Mouse (Mus musculus): ENCODE measurements around the gene Slc5a7.

Gene Slc5a7

DNA sequence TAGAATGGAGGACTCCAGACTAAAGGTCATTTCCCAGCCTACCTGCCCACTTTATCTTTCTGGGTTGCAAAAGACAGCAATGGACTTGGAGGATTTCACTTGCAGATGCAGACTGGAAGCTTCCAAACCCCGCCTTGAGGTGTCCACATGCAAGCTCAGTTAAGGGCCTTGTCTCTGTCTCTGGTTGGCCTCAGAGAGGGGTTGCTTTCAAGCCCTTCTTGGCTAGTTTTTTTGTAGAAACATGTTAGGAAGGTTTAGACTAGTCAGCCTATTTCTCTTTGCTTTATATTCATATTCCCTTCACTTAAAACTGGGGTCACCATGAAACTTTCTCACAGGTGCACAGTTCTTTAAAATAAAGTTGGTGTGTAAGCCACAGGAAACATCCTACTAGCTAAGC lies at the start of gene Slc5a7:
Gene Slc5a7, minus strand, starts transcription at position 101 of the 400 bp plus-strand sequence.
- no peak for DNase-seq

DNA sequence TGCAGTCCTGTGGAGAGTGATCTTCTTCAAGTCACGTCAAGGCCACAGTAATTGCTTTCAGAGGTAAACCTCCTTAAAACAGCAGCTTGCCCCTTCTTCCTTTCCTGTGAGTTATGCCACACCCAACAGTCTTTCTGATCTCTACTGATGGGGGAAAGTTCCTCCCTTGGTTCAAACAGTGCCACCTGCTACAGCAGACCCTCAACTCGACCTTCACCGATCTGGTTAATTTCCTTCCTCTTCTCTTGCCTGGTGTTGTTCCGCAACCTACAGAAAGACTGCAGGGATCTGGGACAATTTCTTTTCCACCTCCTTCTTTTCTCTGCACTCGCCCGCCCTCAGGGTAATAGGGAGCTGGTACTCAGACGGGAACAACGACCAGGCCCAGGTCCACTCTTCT lies 48.8 kb upstream of the Slc5a7 start:
- no peak for DNase-seq

DNA sequence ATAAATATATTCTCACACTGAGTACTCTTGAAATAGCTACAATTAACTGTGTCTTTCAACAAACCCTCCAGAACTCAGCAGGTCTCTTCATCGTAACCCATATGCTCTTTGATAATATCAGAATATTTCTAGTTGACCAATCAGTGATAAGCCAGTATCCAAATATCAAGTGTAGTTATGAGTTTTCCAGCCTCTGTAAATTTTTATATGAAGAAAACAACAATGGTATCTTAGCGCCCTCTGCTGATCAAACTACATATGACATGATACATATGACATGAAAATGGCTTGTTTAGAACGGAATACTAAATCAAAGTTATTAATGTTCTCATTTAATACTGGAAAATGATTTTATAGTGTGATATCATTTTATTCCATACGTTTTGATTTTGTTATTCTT lies 44.6 kb upstream of the Slc5a7 start:
- DNase-seq, result no peak

DNA sequence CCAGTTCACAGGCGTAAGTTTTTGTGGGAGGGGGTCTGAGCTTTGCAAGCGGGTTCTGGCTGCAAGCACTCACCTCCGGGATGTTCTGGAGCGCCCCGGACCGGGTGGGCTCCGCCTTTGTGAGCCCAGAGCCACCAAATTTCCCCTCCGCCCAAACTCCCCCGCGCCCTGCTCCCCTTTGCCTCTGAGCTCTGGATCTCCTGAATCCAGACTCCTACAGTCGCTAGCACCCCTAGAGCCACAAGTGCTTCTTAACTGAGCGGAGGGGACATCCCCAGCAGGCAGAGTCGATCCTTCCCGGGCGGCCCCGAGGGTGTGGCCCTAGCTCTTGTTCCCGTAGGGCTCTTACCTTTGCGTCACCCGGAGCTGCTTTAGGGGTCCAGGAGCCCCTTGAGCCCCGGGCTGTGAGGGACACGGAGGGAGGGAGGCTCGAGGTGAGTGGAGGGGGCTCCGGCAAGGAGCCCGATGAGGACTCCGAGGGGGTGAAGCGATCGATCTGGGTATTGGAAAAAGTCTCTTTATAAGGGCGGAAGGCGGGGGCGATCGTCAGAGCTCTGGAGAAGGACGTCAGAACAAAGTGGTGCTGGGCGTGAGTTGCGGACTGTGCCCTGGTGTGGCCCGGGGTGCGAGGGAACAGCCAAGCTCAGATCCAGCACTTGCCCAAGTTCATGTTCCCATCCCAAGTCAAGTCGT lies 456 bp downstream of the Slc5a7 start:
- DNase-seq, result no peak

DNA sequence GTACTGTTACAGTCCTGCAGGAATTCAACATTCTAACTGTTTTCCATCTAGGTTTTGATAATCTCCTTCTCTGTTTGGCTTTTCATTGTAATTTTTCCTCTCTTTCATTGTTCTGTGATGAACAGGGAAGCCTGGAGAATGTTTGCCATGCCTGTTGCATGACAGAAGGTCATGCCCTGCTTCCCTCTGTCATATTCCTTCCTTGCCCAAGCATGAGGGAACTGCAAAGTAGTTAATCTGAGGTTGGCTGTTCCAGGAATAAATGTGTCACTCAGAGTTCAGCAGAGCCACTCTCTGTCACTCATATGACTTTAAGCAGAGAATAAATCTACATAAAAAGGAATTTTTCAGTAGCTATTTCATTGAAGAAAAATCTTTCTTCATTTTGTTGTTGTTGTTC lies 48.1 kb downstream of the Slc5a7 start:
- no peak for DNase-seq

DNA sequence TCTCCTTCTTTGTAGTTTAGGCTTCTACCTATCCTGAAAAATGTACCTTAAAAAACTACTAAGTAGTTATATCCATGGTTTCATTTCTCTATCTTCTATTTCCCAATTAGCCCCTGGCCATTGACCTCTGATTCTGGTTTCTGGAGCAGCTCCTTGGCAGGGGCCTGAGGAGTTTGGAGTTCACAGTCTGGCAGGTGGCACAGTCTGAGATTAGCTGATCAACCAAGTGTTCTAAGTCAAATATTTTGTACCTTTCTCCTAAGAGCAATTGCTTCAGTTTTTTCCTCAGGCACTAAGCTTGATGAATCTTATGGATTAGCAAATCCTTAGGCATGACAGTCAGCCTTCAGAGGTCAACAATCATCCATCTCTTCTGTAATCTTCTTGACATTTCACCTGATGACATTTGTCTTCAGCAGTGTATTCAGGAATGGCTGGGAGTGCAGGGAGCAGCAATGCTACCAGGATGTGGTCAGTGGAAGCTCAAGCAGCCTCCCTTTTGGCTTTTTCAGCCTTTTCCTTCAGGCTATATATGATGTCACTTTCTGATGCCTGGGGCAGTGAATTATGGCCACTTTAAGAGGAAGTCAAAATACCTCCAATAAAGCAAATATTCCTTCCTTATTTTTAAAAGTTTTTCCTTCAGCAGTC lies 55.1 kb downstream of the Slc5a7 start:
- DNase-seq, result no peak

DNA sequence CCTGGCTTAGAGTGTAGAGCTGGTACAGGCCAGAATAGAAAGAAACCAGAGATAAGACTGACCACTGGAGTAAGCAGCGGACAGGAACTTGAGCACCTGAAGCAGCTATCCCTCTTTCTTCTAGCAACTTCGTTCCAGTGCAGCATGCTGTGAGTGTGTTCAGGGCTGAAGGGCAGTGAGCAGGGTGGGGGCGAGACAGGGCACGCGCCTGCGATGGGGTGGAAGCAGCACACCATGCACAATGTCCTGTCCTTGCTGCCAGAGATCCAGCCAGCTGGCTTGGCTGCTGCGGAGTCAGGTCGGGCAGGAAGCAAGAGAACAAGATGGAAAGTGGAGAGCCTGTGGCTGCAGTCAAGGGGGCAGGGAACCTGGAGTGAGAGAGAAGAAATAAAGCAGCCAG lies 59.4 kb downstream of the Slc5a7 start:
- no peak for DNase-seq

All from lung, postnatal 10 days (tissue).